Mouse (Mus musculus): ENCODE results near the gene Exoc3l2.
A peak's percentile ranks its signal among the peaks of the same experiment; 100 is the strongest.

The Exoc3l2 gene

GRCm38 (mm10) chr7:19443344-19443743 lies 19.8 kb upstream of the Exoc3l2 start:
- Histone ChIP-seq H3K27me3 (ENCODE audit: insufficient read depth, low read length) (no peaks in the 10 kb centered on the region), H3K4me1 (replicated peaks; ENCODE audit: low read depth, low read length) (peaks cover 9% of the 10 kb centered on the region), H3K36me3 (ENCODE audit: insufficient read depth, low read length) (peaks cover 69% of the 10 kb centered on the region), H3K4me3 (replicated peaks; ENCODE audit: low read length) (no peak overlapping the region), H3K9me3 (ENCODE audit: low read length) (no peaks in the 10 kb centered on the region)
- TF ChIP-seq NANOG (IDR thresholded peaks at IDR 0.05; ENCODE audit: borderline replicate concordance, low read length): no peak
- TF ChIP-seq CTCF (conservative IDR thresholded peaks at IDR 0.05; ENCODE audit: low read length): peak; percentile 93

DNA sequence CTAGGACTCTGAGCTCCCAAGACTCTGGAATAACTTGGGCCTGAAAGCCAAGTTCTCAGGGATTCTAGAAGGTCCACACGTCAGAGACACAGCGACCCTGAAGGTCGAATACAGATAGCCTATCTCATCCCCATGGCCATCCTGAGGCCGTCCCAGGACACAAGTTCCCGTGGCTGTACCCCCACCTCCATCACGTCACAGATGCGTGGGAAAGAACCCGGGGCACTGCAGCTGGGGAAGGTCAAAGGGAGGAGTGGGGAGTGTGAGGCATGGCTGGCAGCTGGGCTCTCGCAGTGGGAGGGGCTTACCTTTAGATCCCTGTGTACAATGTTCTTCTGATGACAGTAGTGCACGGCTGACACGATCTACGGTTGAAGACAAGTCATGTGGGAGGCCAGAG lies 18.3 kb upstream of the Exoc3l2 start:
- Histone ChIP-seq H3K4me3 (replicated peaks; ENCODE audit: low read length) (no peak overlapping the region), H3K4me1 (replicated peaks; ENCODE audit: low read depth, low read length) (peaks cover 14% of the 10 kb centered on the region), H3K27me3 (ENCODE audit: insufficient read depth, low read length) (no peaks in the 10 kb centered on the region), H3K9me3 (ENCODE audit: low read length) (no peaks in the 10 kb centered on the region), H3K36me3 (ENCODE audit: insufficient read depth, low read length) (peaks cover 70% of the 10 kb centered on the region)
- no peak for TF ChIP-seq CTCF (conservative IDR thresholded peaks at IDR 0.05; ENCODE audit: low read length)
- TF ChIP-seq POU5F1 (IDR thresholded peaks at IDR 0.05; ENCODE audit: borderline replicate concordance, low read length): no peak

DNA sequence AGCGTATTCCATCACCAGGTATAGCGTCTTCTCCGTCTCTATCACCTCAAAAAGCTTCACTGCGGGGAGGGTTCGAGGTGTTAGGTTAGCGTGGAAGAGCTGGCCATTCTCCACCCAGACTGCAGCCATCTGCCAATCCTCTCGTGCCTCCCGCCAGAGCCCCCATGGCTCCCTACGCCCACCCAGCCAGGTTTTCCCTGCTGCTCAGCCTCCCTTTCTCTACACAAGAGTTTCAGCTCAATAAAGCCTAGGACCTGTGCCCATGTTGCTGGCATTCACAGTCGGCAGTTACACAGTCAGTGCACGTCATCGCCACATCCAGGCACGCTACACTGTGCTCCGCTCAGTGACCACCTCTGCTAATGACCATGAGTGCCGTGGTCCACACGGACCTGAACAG lies 15.4 kb upstream of the Exoc3l2 start:
- peaks cover 27% of the 10 kb centered on the region for H3K4me1 ChIP-seq (replicated peaks; ENCODE audit: low read depth, low read length)
- H3K27me3 ChIP-seq (ENCODE audit: insufficient read depth, low read length): no peaks in the 10 kb centered on the region
- no peaks in the 10 kb centered on the region for H3K9me3 ChIP-seq (ENCODE audit: low read length)
- H3K36me3 ChIP-seq (ENCODE audit: insufficient read depth, low read length): peaks cover 54% of the 10 kb centered on the region
- TF ChIP-seq POU5F1 (IDR thresholded peaks at IDR 0.05; ENCODE audit: borderline replicate concordance, low read length) (no peak), CTCF (conservative IDR thresholded peaks at IDR 0.05; ENCODE audit: low read length) (no peak), NANOG (IDR thresholded peaks at IDR 0.05; ENCODE audit: borderline replicate concordance, low read length) (no peak)
- H3K4me3 ChIP-seq (replicated peaks; ENCODE audit: low read length): no peak overlapping the region

DNA sequence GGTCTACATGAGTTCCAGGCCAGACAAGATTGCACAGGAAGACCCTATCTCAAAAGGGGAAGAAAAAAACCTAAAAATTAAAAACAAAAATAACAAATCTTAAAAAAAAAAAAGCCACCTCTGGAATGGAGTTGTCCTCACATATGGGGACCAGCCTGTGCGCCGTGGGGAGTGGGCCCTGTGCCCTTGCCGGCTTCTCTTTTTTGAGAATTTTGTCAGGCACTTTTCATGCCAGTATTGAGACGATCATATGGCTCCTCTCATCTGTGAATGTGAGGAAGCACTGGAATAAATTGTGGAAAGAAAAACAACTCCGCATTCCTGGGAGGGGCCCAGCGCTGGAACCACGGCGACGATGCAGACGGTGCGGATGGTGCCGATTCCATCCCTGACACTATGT lies 14.0 kb upstream of the Exoc3l2 start:
- Histone ChIP-seq H3K27me3 (ENCODE audit: insufficient read depth, low read length) (no peaks in the 10 kb centered on the region), H3K4me1 (replicated peaks; ENCODE audit: low read depth, low read length) (peaks cover 34% of the 10 kb centered on the region), H3K4me3 (replicated peaks; ENCODE audit: low read length) (no peak overlapping the region), H3K36me3 (ENCODE audit: insufficient read depth, low read length) (peaks cover 49% of the 10 kb centered on the region), H3K9me3 (ENCODE audit: low read length) (no peaks in the 10 kb centered on the region)
- TF ChIP-seq NANOG (IDR thresholded peaks at IDR 0.05; ENCODE audit: borderline replicate concordance, low read length): no peak
- no peak for TF ChIP-seq POU5F1 (IDR thresholded peaks at IDR 0.05; ENCODE audit: borderline replicate concordance, low read length)
- TF ChIP-seq CTCF (conservative IDR thresholded peaks at IDR 0.05; ENCODE audit: low read length): no peak

DNA sequence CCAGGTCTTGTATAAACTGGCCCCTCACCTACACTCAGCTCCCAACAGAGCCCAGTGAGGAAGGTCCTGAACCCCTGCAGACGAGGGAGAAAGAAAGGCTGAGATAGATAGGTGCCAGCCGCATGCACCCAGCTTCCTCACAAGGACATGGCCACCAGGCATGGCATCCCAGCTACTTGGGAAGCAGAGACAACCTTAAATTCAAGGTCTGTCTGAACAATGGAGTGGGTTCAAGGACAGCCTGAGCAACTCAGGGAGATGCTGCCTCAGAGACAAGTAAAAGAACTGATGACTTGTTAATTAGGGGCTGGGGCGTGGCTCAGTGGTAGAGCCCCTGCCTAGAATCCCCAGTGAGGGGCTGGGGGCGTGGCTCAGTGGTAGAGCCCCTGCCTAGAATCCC lies 7.9 kb upstream of the Exoc3l2 start:
- Histone ChIP-seq H3K4me3 (replicated peaks; ENCODE audit: low read length) (no peak overlapping the region), H3K9me3 (ENCODE audit: low read length) (no peaks in the 10 kb centered on the region), H3K27me3 (ENCODE audit: insufficient read depth, low read length) (peaks cover 7% of the 10 kb centered on the region; the same call in 1 of the 2 replicates), H3K4me1 (replicated peaks; ENCODE audit: low read depth, low read length) (peaks cover 62% of the 10 kb centered on the region), H3K36me3 (ENCODE audit: insufficient read depth, low read length) (peaks cover 22% of the 10 kb centered on the region)
- TF ChIP-seq POU5F1 (IDR thresholded peaks at IDR 0.05; ENCODE audit: borderline replicate concordance, low read length): no peak
- TF ChIP-seq NANOG (IDR thresholded peaks at IDR 0.05; ENCODE audit: borderline replicate concordance, low read length): no peak
- no peak for TF ChIP-seq CTCF (conservative IDR thresholded peaks at IDR 0.05; ENCODE audit: low read length)

- Histone ChIP-seq H3K27me3 (ENCODE audit: insufficient read depth, low read length) (peaks cover 7% of the 10 kb centered on the region; the same call in 1 of the 2 replicates), H3K9me3 (ENCODE audit: low read length) (no peaks in the 10 kb centered on the region), H3K4me1 (replicated peaks; ENCODE audit: low read depth, low read length) (peaks cover 70% of the 10 kb centered on the region), H3K4me3 (replicated peaks; ENCODE audit: low read length) (no peak overlapping the region; the same call in 1 of the 2 replicates), H3K36me3 (ENCODE audit: insufficient read depth, low read length) (peaks cover 22% of the 10 kb centered on the region)
- TF ChIP-seq POU5F1 (IDR thresholded peaks at IDR 0.05; ENCODE audit: borderline replicate concordance, low read length): no peak
- no peak for TF ChIP-seq CTCF (conservative IDR thresholded peaks at IDR 0.05; ENCODE audit: low read length)
Observed at GRCm38 (mm10) chr7:19455819-19456495, 7.2 kb upstream of the Exoc3l2 start.

GRCm38 (mm10) chr7:19456628-19457027 lies 6.5 kb upstream of the Exoc3l2 start:
- Histone ChIP-seq H3K27me3 (ENCODE audit: insufficient read depth, low read length) (peaks cover 7% of the 10 kb centered on the region; the same call in 1 of the 2 replicates), H3K9me3 (ENCODE audit: low read length) (no peaks in the 10 kb centered on the region), H3K4me1 (replicated peaks; ENCODE audit: low read depth, low read length) (peaks cover 72% of the 10 kb centered on the region), H3K4me3 (replicated peaks; ENCODE audit: low read length) (peak overlapping the region; percentile 85; the same call in 1 of the 2 replicates), H3K36me3 (ENCODE audit: insufficient read depth, low read length) (peaks cover 15% of the 10 kb centered on the region)
- TF ChIP-seq POU5F1 (IDR thresholded peaks at IDR 0.05; ENCODE audit: borderline replicate concordance, low read length) (no peak), CTCF (conservative IDR thresholded peaks at IDR 0.05; ENCODE audit: low read length) (no peak), NANOG (IDR thresholded peaks at IDR 0.05; ENCODE audit: borderline replicate concordance, low read length) (no peak)

DNA sequence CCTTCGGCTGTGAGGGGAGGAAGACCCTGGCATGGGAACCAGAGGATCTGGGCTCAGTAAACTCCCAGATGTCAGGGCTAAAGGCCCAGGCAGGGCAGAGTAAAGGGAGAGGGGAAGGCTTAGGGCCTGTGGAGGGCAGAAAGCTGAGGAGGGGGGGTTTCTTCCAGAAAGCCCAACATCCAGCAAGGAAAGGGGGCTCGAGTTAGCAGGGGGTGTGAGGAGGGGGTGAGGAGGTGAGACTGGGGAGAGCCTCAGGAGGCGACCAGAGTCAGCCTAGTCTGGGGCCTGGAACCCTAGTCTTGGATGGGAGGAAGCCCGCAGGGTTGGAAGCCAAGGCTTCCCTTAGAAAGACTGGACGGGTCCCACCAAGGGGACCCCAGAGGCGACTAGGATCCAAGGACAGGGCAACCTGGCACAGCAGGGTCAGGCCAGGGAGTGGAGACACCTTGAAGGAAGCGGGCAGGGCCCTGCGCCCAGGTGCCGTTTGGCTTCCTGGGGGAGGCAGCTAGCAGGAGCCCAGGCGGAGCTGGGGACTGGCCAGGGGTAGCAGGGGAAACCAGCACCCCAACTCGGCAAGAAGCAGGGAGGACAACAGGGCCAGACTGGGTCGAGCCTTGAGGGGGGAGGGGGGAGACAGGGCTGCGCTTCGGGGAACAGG lies 5.6 kb upstream of the Exoc3l2 start:
- Histone ChIP-seq H3K4me3 (replicated peaks; ENCODE audit: low read length) (peak overlapping the region; percentile 85), H3K27me3 (ENCODE audit: insufficient read depth, low read length) (peaks cover 7% of the 10 kb centered on the region; the same call in 1 of the 2 replicates), H3K4me1 (replicated peaks; ENCODE audit: low read depth, low read length) (peaks cover 75% of the 10 kb centered on the region), H3K36me3 (ENCODE audit: insufficient read depth, low read length) (peaks cover 11% of the 10 kb centered on the region), H3K9me3 (ENCODE audit: low read length) (no peaks in the 10 kb centered on the region)
- TF ChIP-seq CTCF (conservative IDR thresholded peaks at IDR 0.05; ENCODE audit: low read length): no peak
- TF ChIP-seq NANOG (IDR thresholded peaks at IDR 0.05; ENCODE audit: borderline replicate concordance, low read length): no peak
- no peak for TF ChIP-seq POU5F1 (IDR thresholded peaks at IDR 0.05; ENCODE audit: borderline replicate concordance, low read length)

Measured in E14TG2a.4 (cell line).